Mouse (Mus musculus) thymus, adult 2 months (tissue): ENCODE results near the gene Sertad3.

ENCODE experiments used
- CTCF ChIP-seq: fragments of 200-500 bp; IDR thresholded peaks from 2 replicates; pipeline ENCODE4 v1.5.1; 2012; ENCODE audit warnings: mild to moderate bottlenecking, control low read depth, low read length, moderate library complexity, borderline replicate concordance; ENCODE audit not compliant: control insufficient read depth, poor library complexity, insufficient read depth; ENCODE audit errors: extremely low read depth
- POLR2A ChIP-seq: fragments of 200-500 bp; IDR thresholded peaks from 2 replicates; pipeline ENCODE4 v1.6.1; 2012; ENCODE audit warnings: mild to moderate bottlenecking, low read length, control low read depth, moderate library complexity; ENCODE audit not compliant: control insufficient read depth, poor library complexity, insufficient read depth; ENCODE audit errors: extremely low read depth

GRCm38 (mm10) chr7:27460477-27460876 lies 13.1 kb upstream of the Sertad3 start:
- no peak for TF ChIP-seq CTCF
- TF ChIP-seq POLR2A = no peak
